Mouse (Mus musculus): Measurements from ENCODE around the gene Cryl1. TPM values are rescaled to one million over a fixed set of nuclear protein-coding genes. Genes with fewer than 3 reads are reported as not detected.
A peak's percentile ranks its signal among the peaks of the same experiment; 100 is the strongest.

Cryl1 gene
- polyA plus RNA-seq, 1 experiment from 2014 or later = 14.0 TPM

- no peaks in the 10 kb centered on the region for H3K9me3 ChIP-seq (ENCODE audit: control insufficient read depth, low read length)
- DNase-seq (ENCODE audit: low spot score) = peak; percentile 76
- H3K4me2 ChIP-seq (ENCODE audit: low read depth, severe bottlenecking) = peak overlapping the region; percentile 22; the same call in 1 of the 2 replicates
- no peak overlapping the region for H3K27ac ChIP-seq (replicated peaks; ENCODE audit: low read depth, low read length)
- no peaks in the 10 kb centered on the region for H3K36me3 ChIP-seq (ENCODE audit: control insufficient read depth, insufficient read depth, low read length)
- H3K4me1 ChIP-seq (ENCODE audit: control insufficient read depth, insufficient read depth, low read length) = no peaks in the 10 kb centered on the region
- no peak overlapping the region for H3K9ac ChIP-seq (ENCODE audit: low read length)
- H3K4me3 ChIP-seq (ENCODE audit: low read depth, low read length) = no peak overlapping the region
- ATAC-seq (ENCODE audit: insufficient number of reproducible peaks, low FRiP score, low TSS enrichment, low read depth) = no peak
- no peaks in the 10 kb centered on the region for H3K27me3 ChIP-seq (ENCODE audit: control insufficient read depth, insufficient read depth, low read length)
- 7% methylated on average over 12 of the region's 12 CpGs for WGBS
Observed at GRCm38 (mm10) chr14:57407039-57407987, 9.0 kb upstream of the Cryl1 start.

- ATAC-seq (ENCODE audit: insufficient number of reproducible peaks, low FRiP score, low TSS enrichment, low read depth) = no peak
- Histone ChIP-seq H3K27me3 (ENCODE audit: control insufficient read depth, insufficient read depth, low read length) (no peaks in the 10 kb centered on the region), H3K27ac (replicated peaks; ENCODE audit: low read depth, low read length) (no peak overlapping the region), H3K9ac (ENCODE audit: low read length) (no peak overlapping the region), H3K9me3 (ENCODE audit: control insufficient read depth, low read length) (no peaks in the 10 kb centered on the region), H3K4me3 (ENCODE audit: low read depth, low read length) (no peak overlapping the region), H3K4me1 (ENCODE audit: control insufficient read depth, insufficient read depth, low read length) (0 out of 2 replicates have a peak, but pooled peaks cover 2% of the 10 kb centered on the region), H3K36me3 (ENCODE audit: control insufficient read depth, insufficient read depth, low read length) (no peaks in the 10 kb centered on the region), H3K4me2 (ENCODE audit: low read depth, severe bottlenecking) (no peak overlapping the region)
- no peak for DNase-seq (ENCODE audit: low spot score)
Observed at GRCm38 (mm10) chr14:57402815-57403214, 4.5 kb upstream of the Cryl1 start.

- peak overlapping the region; percentile 62 for H3K4me3 ChIP-seq (ENCODE audit: low read depth, low read length)
- peak overlapping the region; percentile 80 for H3K4me2 ChIP-seq (ENCODE audit: low read depth, severe bottlenecking)
- H3K36me3 ChIP-seq (ENCODE audit: control insufficient read depth, insufficient read depth, low read length) = no peaks in the 10 kb centered on the region
- ATAC-seq (ENCODE audit: insufficient number of reproducible peaks, low FRiP score, low TSS enrichment, low read depth) = no peak
- DNase-seq (ENCODE audit: low spot score) = peak; percentile 38
- 0 out of 2 replicates have a peak, but pooled peaks cover 2% of the 10 kb centered on the region for H3K27me3 ChIP-seq (ENCODE audit: control insufficient read depth, insufficient read depth, low read length)
- no peak overlapping the region for H3K27ac ChIP-seq (replicated peaks; ENCODE audit: low read depth, low read length)
- WGBS = 22% methylated on average over 13 of the region's 13 CpGs
- 0 out of 2 replicates have a peak, but pooled peaks cover 2% of the 10 kb centered on the region for H3K4me1 ChIP-seq (ENCODE audit: control insufficient read depth, insufficient read depth, low read length)
- H3K9ac ChIP-seq (ENCODE audit: low read length) = peak overlapping the region; percentile 77; the same call in 1 of the 2 replicates
- no peaks in the 10 kb centered on the region for H3K9me3 ChIP-seq (ENCODE audit: control insufficient read depth, low read length)
Observed at GRCm38 (mm10) chr14:57398813-57399427, 591 bp upstream of the Cryl1 start.

GRCm38 (mm10) chr14:57397221-57397620 is 1.1 kb downstream of the Cryl1 start:
- Histone ChIP-seq H3K9ac (ENCODE audit: low read length) (no peak overlapping the region), H3K9me3 (ENCODE audit: control insufficient read depth, low read length) (no peaks in the 10 kb centered on the region), H3K27ac (replicated peaks; ENCODE audit: low read depth, low read length) (no peak overlapping the region), H3K36me3 (ENCODE audit: control insufficient read depth, insufficient read depth, low read length) (no peaks in the 10 kb centered on the region), H3K4me1 (ENCODE audit: control insufficient read depth, insufficient read depth, low read length) (0 out of 2 replicates have a peak, but pooled peaks cover 2% of the 10 kb centered on the region), H3K4me3 (ENCODE audit: low read depth, low read length) (no peak overlapping the region), H3K4me2 (ENCODE audit: low read depth, severe bottlenecking) (no peak overlapping the region), H3K27me3 (ENCODE audit: control insufficient read depth, insufficient read depth, low read length) (0 out of 2 replicates have a peak, but pooled peaks cover 2% of the 10 kb centered on the region)
- no peak for ATAC-seq (ENCODE audit: insufficient number of reproducible peaks, low FRiP score, low TSS enrichment, low read depth)
- DNase-seq (ENCODE audit: low spot score) = no peak
- WGBS = 85% methylated on average over 5 of the region's 5 CpGs

GRCm38 (mm10) chr14:57395470-57395869 is 2.9 kb downstream of the Cryl1 start:
- H3K9me3 ChIP-seq (ENCODE audit: control insufficient read depth, low read length) = no peaks in the 10 kb centered on the region
- no peak overlapping the region for H3K4me2 ChIP-seq (ENCODE audit: low read depth, severe bottlenecking)
- H3K27ac ChIP-seq (replicated peaks; ENCODE audit: low read depth, low read length) = no peak overlapping the region
- DNase-seq (ENCODE audit: low spot score) (no peak), ATAC-seq (ENCODE audit: insufficient number of reproducible peaks, low FRiP score, low TSS enrichment, low read depth) (no peak)
- H3K4me3 ChIP-seq (ENCODE audit: low read depth, low read length) = no peak overlapping the region
- 0 out of 2 replicates have a peak, but pooled peaks cover 2% of the 10 kb centered on the region for H3K27me3 ChIP-seq (ENCODE audit: control insufficient read depth, insufficient read depth, low read length)
- H3K9ac ChIP-seq (ENCODE audit: low read length) = no peak overlapping the region
- 69% methylated on average over 2 of the region's 2 CpGs for WGBS
- no peaks in the 10 kb centered on the region for H3K36me3 ChIP-seq (ENCODE audit: control insufficient read depth, insufficient read depth, low read length)
- H3K4me1 ChIP-seq (ENCODE audit: control insufficient read depth, insufficient read depth, low read length) = 0 out of 2 replicates have a peak, but pooled peaks cover 2% of the 10 kb centered on the region

- Histone ChIP-seq H3K9me3 (ENCODE audit: control insufficient read depth, low read length) (no peaks in the 10 kb centered on the region), H3K4me2 (ENCODE audit: low read depth, severe bottlenecking) (no peak overlapping the region), H3K4me1 (ENCODE audit: control insufficient read depth, insufficient read depth, low read length) (peaks cover 3% of the 10 kb centered on the region), H3K9ac (ENCODE audit: low read length) (no peak overlapping the region), H3K36me3 (ENCODE audit: control insufficient read depth, insufficient read depth, low read length) (no peaks in the 10 kb centered on the region), H3K4me3 (ENCODE audit: low read depth, low read length) (no peak overlapping the region), H3K27ac (replicated peaks; ENCODE audit: low read depth, low read length) (no peak overlapping the region), H3K27me3 (ENCODE audit: control insufficient read depth, insufficient read depth, low read length) (0 out of 2 replicates have a peak, but pooled peaks cover under 1% of the 10 kb centered on the region)
- DNase-seq (ENCODE audit: low spot score) (no peak), ATAC-seq (ENCODE audit: insufficient number of reproducible peaks, low FRiP score, low TSS enrichment, low read depth) (no peak)
- WGBS = 61% methylated on average over 5 of the region's 5 CpGs
Observed at GRCm38 (mm10) chr14:57392278-57392677, 6.1 kb downstream of the Cryl1 start.

GRCm38 (mm10) chr14:57391621-57392020 is 6.7 kb downstream of the Cryl1 start:
- Histone ChIP-seq H3K9ac (ENCODE audit: low read length) (no peak overlapping the region), H3K4me2 (ENCODE audit: low read depth, severe bottlenecking) (no peak overlapping the region), H3K4me3 (ENCODE audit: low read depth, low read length) (no peak overlapping the region), H3K9me3 (ENCODE audit: control insufficient read depth, low read length) (no peaks in the 10 kb centered on the region), H3K27me3 (ENCODE audit: control insufficient read depth, insufficient read depth, low read length) (no peaks in the 10 kb centered on the region), H3K4me1 (ENCODE audit: control insufficient read depth, insufficient read depth, low read length) (peaks cover 8% of the 10 kb centered on the region), H3K36me3 (ENCODE audit: control insufficient read depth, insufficient read depth, low read length) (no peaks in the 10 kb centered on the region), H3K27ac (replicated peaks; ENCODE audit: low read depth, low read length) (no peak overlapping the region)
- WGBS = 75% methylated on average over 4 of the region's 4 CpGs
- ATAC-seq (ENCODE audit: insufficient number of reproducible peaks, low FRiP score, low TSS enrichment, low read depth) (no peak), DNase-seq (ENCODE audit: low spot score) (no peak)

GRCm38 (mm10) chr14:57386758-57387561 is 11.4 kb downstream of the Cryl1 start:
- Histone ChIP-seq H3K4me3 (ENCODE audit: low read depth, low read length) (no peak overlapping the region), H3K9ac (ENCODE audit: low read length) (no peak overlapping the region), H3K4me1 (ENCODE audit: control insufficient read depth, insufficient read depth, low read length) (peaks cover 8% of the 10 kb centered on the region), H3K4me2 (ENCODE audit: low read depth, severe bottlenecking) (no peak overlapping the region), H3K36me3 (ENCODE audit: control insufficient read depth, insufficient read depth, low read length) (no peaks in the 10 kb centered on the region), H3K9me3 (ENCODE audit: control insufficient read depth, low read length) (no peaks in the 10 kb centered on the region), H3K27ac (replicated peaks; ENCODE audit: low read depth, low read length) (no peak overlapping the region), H3K27me3 (ENCODE audit: control insufficient read depth, insufficient read depth, low read length) (no peaks in the 10 kb centered on the region)
- ATAC-seq (ENCODE audit: insufficient number of reproducible peaks, low FRiP score, low TSS enrichment, low read depth) = no peak
- DNase-seq (ENCODE audit: low spot score) = no peak
- 51% methylated on average over 14 of the region's 14 CpGs for WGBS

Measured in limb, embryonic 11.5 days (tissue).